Mouse (Mus musculus) CH12F3 (cell line): Measurements from ENCODE around the gene Disc1.

Experiments used
- in situ Hi-C: fragments of 300-500 bp; cut with MboI; formaldehyde crosslinking; loops from 2 replicates; pipeline ENCODE4 v1.14.3; 2020; ENCODE audit warnings: low sequenced_read_pairs

Disc1 gene

GRCm38 (mm10) chr8:125254188-125255005, 200.4 kb downstream of the Disc1 start:
- in situ Hi-C loops: no loop called here

GRCm38 (mm10) chr8:125255006-125255685, 201.2 kb downstream of the Disc1 start:
- in situ Hi-C loops: no loop called here

GRCm38 (mm10) chr8:125257660-125258059, 203.7 kb downstream of the Disc1 start:
- in situ Hi-C loops: no loop called here

- in situ Hi-C loops: no loop called here
Observed at GRCm38 (mm10) chr8:125258806-125259500, 205.0 kb downstream of the Disc1 start.

- in situ Hi-C loops: no loop called here
Observed at GRCm38 (mm10) chr8:125268181-125268705, 214.2 kb downstream of the Disc1 start.

- in situ Hi-C loops: no loop called here
Observed at GRCm38 (mm10) chr8:125270292-125270691, 216.3 kb downstream of the Disc1 start.

GRCm38 (mm10) chr8:125271357-125271756, 217.4 kb downstream of the Disc1 start:
- in situ Hi-C loops: no loop called here

- in situ Hi-C loops: no loop called here
Observed at GRCm38 (mm10) chr8:125272089-125272866, 218.3 kb downstream of the Disc1 start.

- in situ Hi-C loops: no loop called here
Observed at GRCm38 (mm10) chr8:125277071-125277682, 223.2 kb downstream of the Disc1 start.

- in situ Hi-C loops: no loop called here
Observed at GRCm38 (mm10) chr8:125279156-125279555, 225.2 kb downstream of the Disc1 start.

GRCm38 (mm10) chr8:125279892-125280291, 225.9 kb downstream of the Disc1 start:
- in situ Hi-C loops: no loop called here

GRCm38 (mm10) chr8:125282531-125282930, 228.5 kb downstream of the Disc1 start:
- in situ Hi-C loops: no loop called here

- in situ Hi-C loops: no loop called here
Observed at GRCm38 (mm10) chr8:125283542-125283941, 229.5 kb downstream of the Disc1 start.

GRCm38 (mm10) chr8:125284875-125285274, 230.9 kb downstream of the Disc1 start:
- in situ Hi-C loops: no loop called here

- in situ Hi-C loops: no loop called here
Observed at GRCm38 (mm10) chr8:125285391-125285790, 231.4 kb downstream of the Disc1 start.

GRCm38 (mm10) chr8:125285966-125286681, 232.1 kb downstream of the Disc1 start:
- in situ Hi-C loops: no loop called here

GRCm38 (mm10) chr8:125287311-125287710, 233.3 kb downstream of the Disc1 start:
- in situ Hi-C loops: no loop called here

GRCm38 (mm10) chr8:125287841-125288341, 233.9 kb downstream of the Disc1 start:
- in situ Hi-C loops: no loop called here

- in situ Hi-C loops: no loop called here
Observed at GRCm38 (mm10) chr8:125291506-125291905, 237.5 kb downstream of the Disc1 start.
